Mouse (Mus musculus): ENCODE results near the gene Spata1. TPM values are rescaled to one million over a fixed set of nuclear protein-coding genes. Genes with fewer than 3 reads are reported as not detected.
"Not testable (repeated sequence)": the region's sequence is repeated elsewhere in the genome, so short reads cannot be mapped to it uniquely, and the experiment has no call there.

The Spata1 gene
- polyA plus RNA-seq, 2 experiments, result 0.65 to 0.93 TPM

- H3K4me3 ChIP-seq (ENCODE audit: insufficient read depth in 1 of 2, low read depth in 2 of 2, low read length in 2 of 2), result no peak overlapping the region
- H3K9ac ChIP-seq (replicated peaks), result no peak overlapping the region
- no peak overlapping the region for H3K4me2 ChIP-seq (ENCODE audit: low read depth)
- 88% methylated on average over 8 of the region's 8 CpGs for WGBS (ENCODE audit: insufficient replicate concordance)
- H3K4me1 ChIP-seq (replicated peaks; ENCODE audit: control insufficient read depth in 2 of 2, insufficient read depth in 2 of 2, low read length in 1 of 2), result 0 out of 4 replicates have a peak, but pooled peaks cover 0 to 4% of the 10 kb centered on the region in 2 experiments
- no peaks in the 10 kb centered on the region for H3K9me3 ChIP-seq (ENCODE audit: control insufficient read depth, low read length)
- H3K36me3 ChIP-seq (replicated peaks; ENCODE audit: control insufficient read depth, insufficient read depth, low read depth), result peaks cover 95% of the 10 kb centered on the region
- H3K27me3 ChIP-seq (ENCODE audit: control insufficient read depth, insufficient read depth, low read length), result no peaks in the 10 kb centered on the region
- DNase-seq (ENCODE audit: low read depth in 3 of 3, low spot score in 3 of 3) (no peak), ATAC-seq (ENCODE audit: insufficient read depth) (no peak)
- TF ChIP-seq CTCF (IDR thresholded peaks at IDR 0.05; ENCODE audit: low read depth) (no peak), EP300 (IDR thresholded peaks at IDR 0.05; ENCODE audit: low read depth) (no peak)
- no peak overlapping the region for H3K27ac ChIP-seq
Measured at GRCm38 (mm10) chr3:146434686-146435085, 64.9 kb downstream of the Spata1 start.

DNA sequence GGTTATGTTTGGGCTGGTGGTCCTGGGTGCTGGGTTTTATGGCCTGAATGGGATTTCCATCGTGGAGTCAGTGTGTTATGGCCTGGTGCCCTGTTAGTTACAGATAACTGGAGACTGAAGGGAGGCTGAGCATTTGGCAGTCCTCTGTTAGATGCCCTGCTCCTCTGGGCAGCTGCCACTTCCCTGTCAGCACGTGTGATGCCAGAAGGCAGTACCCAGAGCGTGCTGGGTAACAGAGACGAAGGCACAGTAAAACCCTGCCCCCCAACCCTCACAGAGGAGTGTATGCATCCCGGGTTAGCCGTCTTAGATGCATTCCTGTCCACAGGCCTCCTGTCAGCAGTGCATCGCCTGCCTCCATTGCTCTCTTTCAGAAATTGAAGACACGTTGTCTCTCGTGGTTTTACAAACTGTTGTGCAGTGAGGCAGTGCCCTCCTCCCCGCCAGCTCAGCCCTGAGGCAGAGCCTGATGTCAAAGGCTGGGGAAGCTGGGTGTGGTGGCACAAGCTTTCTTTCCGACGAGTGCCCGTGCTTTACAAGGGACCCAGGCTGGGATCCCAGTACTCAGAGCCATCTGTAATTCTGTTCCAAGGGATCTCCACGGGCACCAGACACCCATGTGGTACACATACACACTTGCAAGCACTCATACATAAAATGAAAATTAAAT, 65.7 kb downstream of the Spata1 start:
- no peak overlapping the region for H3K9ac ChIP-seq (replicated peaks)
- ATAC-seq (ENCODE audit: insufficient read depth) (no peak), DNase-seq (ENCODE audit: low read depth in 3 of 3, low spot score in 3 of 3) (no peak)
- H3K36me3 ChIP-seq (replicated peaks; ENCODE audit: control insufficient read depth, insufficient read depth, low read depth), result peaks cover 97% of the 10 kb centered on the region
- WGBS (ENCODE audit: insufficient replicate concordance), result 84% methylated on average over 14 of the region's 14 CpGs
- no peaks in the 10 kb centered on the region for H3K9me3 ChIP-seq (ENCODE audit: control insufficient read depth, low read length)
- 0 out of 4 replicates have a peak, but pooled peaks cover 0 to 4% of the 10 kb centered on the region in 2 experiments for H3K4me1 ChIP-seq (replicated peaks; ENCODE audit: control insufficient read depth in 2 of 2, insufficient read depth in 2 of 2, low read length in 1 of 2)
- no peak overlapping the region for H3K4me2 ChIP-seq (ENCODE audit: low read depth)
- no peaks in the 10 kb centered on the region for H3K27me3 ChIP-seq (ENCODE audit: control insufficient read depth, insufficient read depth, low read length)
- TF ChIP-seq EP300 (IDR thresholded peaks at IDR 0.05; ENCODE audit: low read depth) (no peak), CTCF (IDR thresholded peaks at IDR 0.05; ENCODE audit: low read depth) (no peak)
- no peak overlapping the region for H3K27ac ChIP-seq
- no peak overlapping the region for H3K4me3 ChIP-seq (ENCODE audit: insufficient read depth in 1 of 2, low read depth in 2 of 2, low read length in 2 of 2)

- WGBS (ENCODE audit: insufficient replicate concordance), result 75% methylated on average over 11 of the region's 11 CpGs
Measured at GRCm38 (mm10) chr3:146433063-146433462, 66.5 kb downstream of the Spata1 start.

GRCm38 (mm10) chr3:146426489-146426888, 73.1 kb downstream of the Spata1 start:
- ATAC-seq (ENCODE audit: insufficient read depth) (no peak), DNase-seq (ENCODE audit: low read depth in 3 of 3, low spot score in 3 of 3) (no peak)
- no peak overlapping the region for H3K4me2 ChIP-seq (ENCODE audit: low read depth)
- no peaks in the 10 kb centered on the region for H3K9me3 ChIP-seq (ENCODE audit: control insufficient read depth, low read length)
- H3K4me1 ChIP-seq (replicated peaks; ENCODE audit: control insufficient read depth in 2 of 2, insufficient read depth in 2 of 2, low read length in 1 of 2), result no peaks in the 10 kb centered on the region; a peak in 1 of 4 replicates
- no peak overlapping the region for H3K4me3 ChIP-seq (ENCODE audit: insufficient read depth in 1 of 2, low read depth in 2 of 2, low read length in 2 of 2)
- WGBS (ENCODE audit: insufficient replicate concordance), result 90% methylated on average over 8 of the region's 8 CpGs
- H3K9ac ChIP-seq (replicated peaks), result no peak overlapping the region
- H3K27ac ChIP-seq, result no peak overlapping the region
- H3K36me3 ChIP-seq (replicated peaks; ENCODE audit: control insufficient read depth, insufficient read depth, low read depth), result peaks cover 87% of the 10 kb centered on the region
- TF ChIP-seq EP300 (IDR thresholded peaks at IDR 0.05; ENCODE audit: low read depth) (no peak), CTCF (IDR thresholded peaks at IDR 0.05; ENCODE audit: low read depth) (no peak)
- no peaks in the 10 kb centered on the region for H3K27me3 ChIP-seq (ENCODE audit: control insufficient read depth, insufficient read depth, low read length)

More at GRCm38 (mm10) chr3:146433063-146433462, 66.5 kb downstream of the Spata1 start:
- H3K4me2 ChIP-seq (ENCODE audit: low read depth); DNase-seq (ENCODE audit: low read depth in 3 of 3, low spot score in 3 of 3); H3K27me3 ChIP-seq (ENCODE audit: control insufficient read depth, insufficient read depth, low read length); H3K4me3 ChIP-seq (ENCODE audit: insufficient read depth in 1 of 2, low read depth in 2 of 2, low read length in 2 of 2); H3K4me1 ChIP-seq (replicated peaks; ENCODE audit: control insufficient read depth in 2 of 2, insufficient read depth in 2 of 2, low read length in 1 of 2); H3K27ac ChIP-seq; H3K9me3 ChIP-seq (ENCODE audit: control insufficient read depth, low read length); H3K9ac ChIP-seq (replicated peaks): not testable (repeated sequence)
- H3K36me3 ChIP-seq (replicated peaks; ENCODE audit: control insufficient read depth, insufficient read depth, low read depth), result peaks cover 97% of the 10 kb centered on the region
- peak; percentile 35; the same call in 1 of the 2 replicates for ATAC-seq (ENCODE audit: insufficient read depth)

DNA sequence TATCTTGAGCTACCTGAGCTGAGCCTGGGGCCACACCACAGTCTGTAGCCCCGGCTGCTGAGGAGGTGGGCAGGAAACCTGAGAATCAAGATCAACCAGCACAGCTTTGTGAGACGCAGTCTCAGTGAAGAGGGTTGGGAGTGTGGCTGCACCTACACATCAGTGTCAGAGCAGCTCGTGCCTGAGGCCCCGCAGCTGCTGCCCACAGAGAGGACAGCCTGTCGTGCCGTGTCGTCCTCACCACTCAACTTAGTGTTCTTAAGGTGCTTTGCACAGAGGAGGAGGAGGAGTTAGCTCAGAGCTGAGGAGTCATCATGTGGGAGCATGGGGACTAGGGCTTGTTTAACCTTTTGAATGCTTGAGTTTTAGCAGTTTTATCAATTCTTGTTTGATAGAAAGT, 73.7 kb downstream of the Spata1 start:
- DNase-seq (ENCODE audit: low read depth in 3 of 3, low spot score in 3 of 3) (no peak), ATAC-seq (ENCODE audit: insufficient read depth) (no peak)
- Histone ChIP-seq H3K36me3 (replicated peaks; ENCODE audit: control insufficient read depth, insufficient read depth, low read depth) (peaks cover 87% of the 10 kb centered on the region), H3K27me3 (ENCODE audit: control insufficient read depth, insufficient read depth, low read length) (no peaks in the 10 kb centered on the region), H3K27ac (no peak overlapping the region), H3K4me3 (ENCODE audit: insufficient read depth in 1 of 2, low read depth in 2 of 2, low read length in 2 of 2) (no peak overlapping the region), H3K4me1 (replicated peaks; ENCODE audit: control insufficient read depth in 2 of 2, insufficient read depth in 2 of 2, low read length in 1 of 2) (no peaks in the 10 kb centered on the region; a peak in 1 of 4 replicates), H3K4me2 (ENCODE audit: low read depth) (no peak overlapping the region), H3K9me3 (ENCODE audit: control insufficient read depth, low read length) (no peaks in the 10 kb centered on the region), H3K9ac (replicated peaks) (no peak overlapping the region)
- TF ChIP-seq CTCF (IDR thresholded peaks at IDR 0.05; ENCODE audit: low read depth), result no peak
- no peak for TF ChIP-seq EP300 (IDR thresholded peaks at IDR 0.05; ENCODE audit: low read depth)
- WGBS (ENCODE audit: insufficient replicate concordance), result 81% methylated on average over 7 of the region's 7 CpGs
